Mouse (Mus musculus) small intestine, adult 2 months (tissue): ENCODE measurements around the gene Ppp1r1b. TPM values are rescaled to one million over a fixed set of nuclear protein-coding genes. Genes with fewer than 3 reads are reported as not detected.

Source experiments
- H3K27ac ChIP-seq: fragments of 200-500 bp; 2 replicates; pipeline ENCODE4 v1.5.1; 2012; ENCODE audit warnings: low read depth, low read length, control low read depth, inconsistent platforms; ENCODE audit not compliant: insufficient read depth
- H3K27me3 ChIP-seq: fragments of 200-500 bp; 2 replicates; pipeline ENCODE4 v1.6.1; 2012; ENCODE audit warnings: mild to moderate bottlenecking, moderate library complexity, low read length, inconsistent platforms; ENCODE audit not compliant: control insufficient read depth, insufficient read depth
- H3K36me3 ChIP-seq: fragments of 200-500 bp; 2 replicates; pipeline ENCODE4 v1.6.1; 2012; ENCODE audit warnings: mild to moderate bottlenecking, low read length, control low read depth, inconsistent platforms; ENCODE audit not compliant: control insufficient read depth, insufficient read depth
- H3K4me1 ChIP-seq: fragments of 200-500 bp; 2 replicates; pipeline ENCODE4 v1.6.1; 2012; ENCODE audit warnings: low read length, inconsistent platforms, mixed read lengths; ENCODE audit not compliant: control insufficient read depth, insufficient read depth, insufficient read length
- H3K4me3 ChIP-seq: fragments of 200-500 bp; 2 replicates; pipeline ENCODE4 v1.5.1; 2012; ENCODE audit warnings: low read depth, mild to moderate bottlenecking, control low read depth, inconsistent platforms, low read length, moderate library complexity
- CTCF ChIP-seq: fragments of 200-500 bp; IDR thresholded peaks from 2 replicates; pipeline ENCODE4 v1.5.1; 2012; ENCODE audit warnings: low read depth, mild to moderate bottlenecking, control low read depth, inconsistent platforms, low read length, moderate library complexity, mixed read lengths; ENCODE audit not compliant: insufficient replicate concordance, insufficient read length; ENCODE audit errors: extremely low read depth
- POLR2A ChIP-seq: fragments of 200-500 bp; IDR thresholded peaks from 2 replicates; pipeline ENCODE4 v1.6.1; 2012; ENCODE audit warnings: low read depth, mild to moderate bottlenecking, control low read depth, inconsistent platforms, low read length, moderate library complexity
- WGBS: fragments of 180-500 bp; shearing (Covaris S2); methylation state at CpG from one replicate; pipeline ENCODE4 v1.1.7; 2018; 5-methylcytosine and 5-hydroxymethylcytosine counted together
- polyA plus RNA-seq: library from polyadenylated mRNA; depleted of rRNA; stranded (reverse); fragments of >200 nt; gene quantifications from 2 replicates; pipeline ENCODE4 v1.2.3, GENCODE M21; 2012

The Ppp1r1b gene
- polyA plus RNA-seq, 1 experiment = 270 TPM

GRCm38 (mm10) chr11:98389221-98389780 lies 41.1 kb downstream of the Ppp1r1b start:
- WGBS = 38% methylated on average over 9 of the region's 9 CpGs
- no peak overlapping the region for H3K4me3 ChIP-seq
- no peak overlapping the region for H3K27ac ChIP-seq
- peaks cover 32% of the 10 kb centered on the region for H3K4me1 ChIP-seq
- no peaks in the 10 kb centered on the region for H3K27me3 ChIP-seq
- no peaks in the 10 kb centered on the region for H3K36me3 ChIP-seq
- TF ChIP-seq POLR2A (no peak), CTCF (peak; percentile 67; the same call in 1 of the 2 replicates)

- TF ChIP-seq POLR2A (no peak), CTCF (no peak)
- Histone ChIP-seq H3K4me1 (peaks cover 35% of the 10 kb centered on the region), H3K27ac (no peak overlapping the region), H3K36me3 (no peaks in the 10 kb centered on the region), H3K4me3 (no peak overlapping the region), H3K27me3 (no peaks in the 10 kb centered on the region)
- WGBS = 72% methylated on average over 12 of the region's 12 CpGs
Observed at GRCm38 (mm10) chr11:98390141-98390540, 41.9 kb downstream of the Ppp1r1b start.

- H3K27me3 ChIP-seq = no peaks in the 10 kb centered on the region
- TF ChIP-seq CTCF (no peak), POLR2A (no peak)
- no peak overlapping the region for H3K4me3 ChIP-seq
- H3K36me3 ChIP-seq = no peaks in the 10 kb centered on the region
- H3K27ac ChIP-seq = peak overlapping the region; percentile 95; the same call in 1 of the 2 replicates
- WGBS = 20% methylated on average over 8 of the region's 8 CpGs
- peaks cover 41% of the 10 kb centered on the region for H3K4me1 ChIP-seq
Observed at GRCm38 (mm10) chr11:98392034-98392433, 43.8 kb downstream of the Ppp1r1b start.

- TF ChIP-seq POLR2A = no peak
- TF ChIP-seq CTCF = no peak
- no peaks in the 10 kb centered on the region for H3K36me3 ChIP-seq
- no peak overlapping the region for H3K4me3 ChIP-seq
- H3K27me3 ChIP-seq = no peaks in the 10 kb centered on the region
- WGBS = 20% methylated on average over 4 of the region's 4 CpGs
- peaks cover 41% of the 10 kb centered on the region for H3K4me1 ChIP-seq
- peak overlapping the region; percentile 95 for H3K27ac ChIP-seq
Observed at GRCm38 (mm10) chr11:98392645-98393044, 44.4 kb downstream of the Ppp1r1b start.

GRCm38 (mm10) chr11:98393317-98393716 lies 45.1 kb downstream of the Ppp1r1b start:
- 25% methylated on average over 6 of the region's 6 CpGs for WGBS
- Histone ChIP-seq H3K4me1 (peaks cover 41% of the 10 kb centered on the region), H3K4me3 (no peak overlapping the region), H3K36me3 (no peaks in the 10 kb centered on the region), H3K27me3 (no peaks in the 10 kb centered on the region), H3K27ac (peak overlapping the region; percentile 95)
- TF ChIP-seq POLR2A (no peak), CTCF (no peak)

GRCm38 (mm10) chr11:98394301-98394700 lies 46.1 kb downstream of the Ppp1r1b start:
- TF ChIP-seq CTCF = no peak
- TF ChIP-seq POLR2A = no peak
- no peaks in the 10 kb centered on the region for H3K27me3 ChIP-seq
- peak overlapping the region; percentile 95 for H3K27ac ChIP-seq
- H3K4me3 ChIP-seq = no peak overlapping the region
- H3K36me3 ChIP-seq = no peaks in the 10 kb centered on the region
- 20% methylated on average over 6 of the region's 6 CpGs for WGBS
- H3K4me1 ChIP-seq = peaks cover 45% of the 10 kb centered on the region

GRCm38 (mm10) chr11:98395041-98395440 lies 46.8 kb downstream of the Ppp1r1b start:
- 14% methylated on average over 4 of the region's 4 CpGs for WGBS
- peaks cover 40% of the 10 kb centered on the region for H3K4me1 ChIP-seq
- H3K4me3 ChIP-seq = no peak overlapping the region
- no peaks in the 10 kb centered on the region for H3K27me3 ChIP-seq
- H3K36me3 ChIP-seq = no peaks in the 10 kb centered on the region
- peak overlapping the region; percentile 95 for H3K27ac ChIP-seq
- TF ChIP-seq POLR2A (no peak), CTCF (no peak)
